Mouse (Mus musculus): Measurements from ENCODE around the gene Esrrb. TPM values are rescaled to one million over a fixed set of nuclear protein-coding genes. Genes with fewer than 3 reads are reported as not detected.

Esrrb gene
- total RNA-seq (2017): not detected in 2 replicates

GRCm38 (mm10) chr12:86360696-86361631, at the start of gene Esrrb:
Gene Esrrb, plus strand, starts transcription at chr12:86361117.
- ATAC-seq (replicated peaks in 1 of 2; ENCODE audit: insufficient read depth in 1 of 2, low FRiP score in 2 of 2, low TSS enrichment in 1 of 2, low read depth in 1 of 2, poor library complexity in 2 of 2, severe bottlenecking in 2 of 2): no peak

GRCm38 (mm10) chr12:86320629-86321028, 40.3 kb upstream of the Esrrb start:
- no peak for ATAC-seq (replicated peaks in 1 of 2; ENCODE audit: insufficient read depth in 1 of 2, low FRiP score in 2 of 2, low TSS enrichment in 1 of 2, low read depth in 1 of 2, poor library complexity in 2 of 2, severe bottlenecking in 2 of 2)

- no peak for ATAC-seq (replicated peaks in 1 of 2; ENCODE audit: insufficient read depth in 1 of 2, low FRiP score in 2 of 2, low TSS enrichment in 1 of 2, low read depth in 1 of 2, poor library complexity in 2 of 2, severe bottlenecking in 2 of 2)
These were observed 36.6 kb upstream of the Esrrb start for GRCm38 (mm10) chr12:86324297-86324696.

GRCm38 (mm10) chr12:86329813-86330212, 31.1 kb upstream of the Esrrb start:
- no peak for ATAC-seq (replicated peaks in 1 of 2; ENCODE audit: insufficient read depth in 1 of 2, low FRiP score in 2 of 2, low TSS enrichment in 1 of 2, low read depth in 1 of 2, poor library complexity in 2 of 2, severe bottlenecking in 2 of 2)

GRCm38 (mm10) chr12:86330684-86331083, 30.2 kb upstream of the Esrrb start:
- no peak for ATAC-seq (replicated peaks in 1 of 2; ENCODE audit: insufficient read depth in 1 of 2, low FRiP score in 2 of 2, low TSS enrichment in 1 of 2, low read depth in 1 of 2, poor library complexity in 2 of 2, severe bottlenecking in 2 of 2)

GRCm38 (mm10) chr12:86331248-86331647, 29.7 kb upstream of the Esrrb start:
- no peak for ATAC-seq (replicated peaks in 1 of 2; ENCODE audit: insufficient read depth in 1 of 2, low FRiP score in 2 of 2, low TSS enrichment in 1 of 2, low read depth in 1 of 2, poor library complexity in 2 of 2, severe bottlenecking in 2 of 2)

GRCm38 (mm10) chr12:86336209-86336608, 24.7 kb upstream of the Esrrb start:
- no peak for ATAC-seq (replicated peaks in 1 of 2; ENCODE audit: insufficient read depth in 1 of 2, low FRiP score in 2 of 2, low TSS enrichment in 1 of 2, low read depth in 1 of 2, poor library complexity in 2 of 2, severe bottlenecking in 2 of 2)

GRCm38 (mm10) chr12:86336887-86337286, 24.0 kb upstream of the Esrrb start:
- no peak for ATAC-seq (replicated peaks in 1 of 2; ENCODE audit: insufficient read depth in 1 of 2, low FRiP score in 2 of 2, low TSS enrichment in 1 of 2, low read depth in 1 of 2, poor library complexity in 2 of 2, severe bottlenecking in 2 of 2)

GRCm38 (mm10) chr12:86349477-86349876, 11.4 kb upstream of the Esrrb start:
- ATAC-seq (replicated peaks in 1 of 2; ENCODE audit: insufficient read depth in 1 of 2, low FRiP score in 2 of 2, low TSS enrichment in 1 of 2, low read depth in 1 of 2, poor library complexity in 2 of 2, severe bottlenecking in 2 of 2): no peak

- ATAC-seq (replicated peaks in 1 of 2; ENCODE audit: insufficient read depth in 1 of 2, low FRiP score in 2 of 2, low TSS enrichment in 1 of 2, low read depth in 1 of 2, poor library complexity in 2 of 2, severe bottlenecking in 2 of 2): no peak
These were observed 1.5 kb upstream of the Esrrb start for GRCm38 (mm10) chr12:86359406-86359805.

- no peak for ATAC-seq (replicated peaks in 1 of 2; ENCODE audit: insufficient read depth in 1 of 2, low FRiP score in 2 of 2, low TSS enrichment in 1 of 2, low read depth in 1 of 2, poor library complexity in 2 of 2, severe bottlenecking in 2 of 2)
These were observed 1.0 kb upstream of the Esrrb start for GRCm38 (mm10) chr12:86359873-86360272.

- ATAC-seq (replicated peaks in 1 of 2; ENCODE audit: insufficient read depth in 1 of 2, low FRiP score in 2 of 2, low TSS enrichment in 1 of 2, low read depth in 1 of 2, poor library complexity in 2 of 2, severe bottlenecking in 2 of 2): no peak
These were observed 3.4 kb downstream of the Esrrb start for GRCm38 (mm10) chr12:86364285-86364684.

- ATAC-seq (replicated peaks in 1 of 2; ENCODE audit: insufficient read depth in 1 of 2, low FRiP score in 2 of 2, low TSS enrichment in 1 of 2, low read depth in 1 of 2, poor library complexity in 2 of 2, severe bottlenecking in 2 of 2): no peak
These were observed 3.8 kb downstream of the Esrrb start for GRCm38 (mm10) chr12:86364756-86365155.

GRCm38 (mm10) chr12:86370611-86371383, 9.9 kb downstream of the Esrrb start:
- no peak for ATAC-seq (replicated peaks in 1 of 2; ENCODE audit: insufficient read depth in 1 of 2, low FRiP score in 2 of 2, low TSS enrichment in 1 of 2, low read depth in 1 of 2, poor library complexity in 2 of 2, severe bottlenecking in 2 of 2)

- no peak for ATAC-seq (replicated peaks in 1 of 2; ENCODE audit: insufficient read depth in 1 of 2, low FRiP score in 2 of 2, low TSS enrichment in 1 of 2, low read depth in 1 of 2, poor library complexity in 2 of 2, severe bottlenecking in 2 of 2)
These were observed 13.4 kb downstream of the Esrrb start for GRCm38 (mm10) chr12:86374286-86374685.

GRCm38 (mm10) chr12:86379672-86380213, 18.8 kb downstream of the Esrrb start:
- no peak for ATAC-seq (replicated peaks in 1 of 2; ENCODE audit: insufficient read depth in 1 of 2, low FRiP score in 2 of 2, low TSS enrichment in 1 of 2, low read depth in 1 of 2, poor library complexity in 2 of 2, severe bottlenecking in 2 of 2)

- ATAC-seq (replicated peaks in 1 of 2; ENCODE audit: insufficient read depth in 1 of 2, low FRiP score in 2 of 2, low TSS enrichment in 1 of 2, low read depth in 1 of 2, poor library complexity in 2 of 2, severe bottlenecking in 2 of 2): no peak
These were observed 22.9 kb downstream of the Esrrb start for GRCm38 (mm10) chr12:86383803-86384202.

- no peak for ATAC-seq (replicated peaks in 1 of 2; ENCODE audit: insufficient read depth in 1 of 2, low FRiP score in 2 of 2, low TSS enrichment in 1 of 2, low read depth in 1 of 2, poor library complexity in 2 of 2, severe bottlenecking in 2 of 2)
These were observed 26.9 kb downstream of the Esrrb start for GRCm38 (mm10) chr12:86387671-86388270.

Data from hematopoietic stem cell, adult 5-6 weeks (primary cell).